Mouse (Mus musculus): ENCODE measurements around the gene Spata16.

The Spata16 gene

GRCm38 (mm10) chr3:26980371-26980770 lies 343.0 kb downstream of the Spata16 start:
- no peak for DNase-seq

- no peak for DNase-seq
Measured at GRCm38 (mm10) chr3:26981979-26982623, 344.7 kb downstream of the Spata16 start.

- DNase-seq: no peak
Measured at GRCm38 (mm10) chr3:26983749-26984148, 346.3 kb downstream of the Spata16 start.

GRCm38 (mm10) chr3:27006844-27007243 lies 369.4 kb downstream of the Spata16 start:
- DNase-seq: no peak

- DNase-seq: no peak
Measured at GRCm38 (mm10) chr3:27027957-27028356, 390.5 kb downstream of the Spata16 start.

GRCm38 (mm10) chr3:27028526-27028925 lies 391.1 kb downstream of the Spata16 start:
- no peak for DNase-seq

- no peak for DNase-seq
Measured at GRCm38 (mm10) chr3:27030067-27030857, 392.8 kb downstream of the Spata16 start.
